Mouse (Mus musculus): ENCODE results near the gene Olfr186. TPM values are rescaled to one million over a fixed set of nuclear protein-coding genes. Genes with fewer than 3 reads are reported as not detected.

The Olfr186 gene
- polyA plus RNA-seq, 1 experiment from 2014 or later: not detected

Other genes starting within 250 kb of the Olfr186 start
- gene Olfr173, start 230.0 kb downstream of the Olfr186 start, polyA plus RNA-seq (2015; fragmentation: Nextera tagmentation; extraction: Ambion mirVana): not detected in 2 replicates
- not detected in 2 replicates for gene Olfr175-ps1, start 203.5 kb downstream of the Olfr186 start, polyA plus RNA-seq (2015; fragmentation: Nextera tagmentation; extraction: Ambion mirVana)
- not detected in 2 replicates for gene Olfr177, start 155.5 kb downstream of the Olfr186 start, polyA plus RNA-seq (2015; fragmentation: Nextera tagmentation; extraction: Ambion mirVana)
- not detected in 2 replicates for gene Olfr178, start 138.2 kb downstream of the Olfr186 start, polyA plus RNA-seq (2015; fragmentation: Nextera tagmentation; extraction: Ambion mirVana)
- not detected in 2 replicates for gene Olfr181, start 101.5 kb downstream of the Olfr186 start, polyA plus RNA-seq (2015; fragmentation: Nextera tagmentation; extraction: Ambion mirVana)
- not detected in 2 replicates for gene Olfr180, start 100.9 kb downstream of the Olfr186 start, polyA plus RNA-seq (2015; fragmentation: Nextera tagmentation; extraction: Ambion mirVana)
- not detected in 2 replicates for gene Olfr183, start 34.9 kb downstream of the Olfr186 start, polyA plus RNA-seq (2015; fragmentation: Nextera tagmentation; extraction: Ambion mirVana)
- gene Olfr187, start 9.5 kb upstream of the Olfr186 start, polyA plus RNA-seq (2015; fragmentation: Nextera tagmentation; extraction: Ambion mirVana): not detected in 2 replicates
- not detected in 2 replicates for gene Olfr190, start 47.7 kb upstream of the Olfr186 start, polyA plus RNA-seq (2015; fragmentation: Nextera tagmentation; extraction: Ambion mirVana)
- gene Olfr191, start 59.5 kb upstream of the Olfr186 start, polyA plus RNA-seq (2015; fragmentation: Nextera tagmentation; extraction: Ambion mirVana): not detected in 2 replicates
- gene Olfr193, start 81.6 kb upstream of the Olfr186 start, polyA plus RNA-seq (2015; fragmentation: Nextera tagmentation; extraction: Ambion mirVana): not detected in 2 replicates
- not detected in 2 replicates for gene Olfr194, start 90.8 kb upstream of the Olfr186 start, polyA plus RNA-seq (2015; fragmentation: Nextera tagmentation; extraction: Ambion mirVana)
- gene Olfr195, start 116.8 kb upstream of the Olfr186 start, polyA plus RNA-seq (2015; fragmentation: Nextera tagmentation; extraction: Ambion mirVana): not detected in 2 replicates
- gene Olfr196, start 140.2 kb upstream of the Olfr186 start, polyA plus RNA-seq (2015; fragmentation: Nextera tagmentation; extraction: Ambion mirVana): not detected in 2 replicates
- not detected in 2 replicates for gene Olfr198, start 173.2 kb upstream of the Olfr186 start, polyA plus RNA-seq (2015; fragmentation: Nextera tagmentation; extraction: Ambion mirVana)
- not detected in 2 replicates for gene Olfr199, start 189.5 kb upstream of the Olfr186 start, polyA plus RNA-seq (2015; fragmentation: Nextera tagmentation; extraction: Ambion mirVana)
- gene Olfr201, start 242.3 kb upstream of the Olfr186 start, polyA plus RNA-seq (2015; fragmentation: Nextera tagmentation; extraction: Ambion mirVana): not detected in 2 replicates

All from forebrain, embryonic 13.5 days (tissue).